Mouse (Mus musculus) spleen, adult 2 months (tissue): Measurements from ENCODE around the gene Crtac1. TPM values are rescaled to one million over a fixed set of nuclear protein-coding genes. Genes with fewer than 3 reads are reported as not detected.
A peak's percentile ranks its signal among the peaks of the same experiment; 100 is the strongest.

Experiments used
- DNase-seq, 2 experiments: peaks; one replicate each; pipeline versions ENCODE4 v3.0.0 to v3.0.0-alpha.2; 2012 to 2021; ENCODE audit warnings: low spot score in 2 of 2, low read depth in 1 of 2
- H3K27ac ChIP-seq: fragments of 200-500 bp; 2 replicates; pipeline ENCODE4 v1.5.1; 2012; ENCODE audit warnings: low read length, inconsistent platforms; ENCODE audit not compliant: insufficient read depth
- H3K27me3 ChIP-seq: fragments of 200-500 bp; 2 replicates; pipeline ENCODE4 v1.6.1; 2012; ENCODE audit warnings: mild to moderate bottlenecking, moderate library complexity, low read length, inconsistent platforms; ENCODE audit not compliant: control insufficient read depth, insufficient read depth
- H3K36me3 ChIP-seq: fragments of 200-500 bp; 2 replicates; pipeline ENCODE4 v1.6.1; 2012; ENCODE audit warnings: mild to moderate bottlenecking, low read length, inconsistent platforms; ENCODE audit not compliant: control insufficient read depth, insufficient read depth
- H3K4me1 ChIP-seq: fragments of 200-500 bp; 2 replicates; pipeline ENCODE4 v1.6.1; 2011; ENCODE audit warnings: inconsistent platforms; ENCODE audit not compliant: control insufficient read depth, insufficient read depth, insufficient read length
- H3K4me3 ChIP-seq: fragments of 200-500 bp; 2 replicates; pipeline ENCODE4 v1.5.1; 2011; ENCODE audit warnings: mild to moderate bottlenecking, inconsistent platforms; ENCODE audit not compliant: insufficient read depth, insufficient read length; ENCODE audit errors: extremely low read depth
- CTCF ChIP-seq: fragments of 200-500 bp; IDR thresholded peaks from 2 replicates; pipeline ENCODE4 v1.5.1; 2011; ENCODE audit warnings: mild to moderate bottlenecking, inconsistent platforms; ENCODE audit not compliant: insufficient read depth, insufficient read length, insufficient replicate concordance; ENCODE audit errors: extremely low read depth
- POLR2A ChIP-seq: fragments of 200-500 bp; IDR thresholded peaks from 2 replicates; pipeline ENCODE4 v1.6.1; 2011; ENCODE audit warnings: low read depth, low read length, inconsistent platforms
- WGBS: fragments of 180-500 bp; shearing (Covaris S2); methylation state at CpG from one replicate; pipeline ENCODE4 v1.1.7; 2018; 5-methylcytosine and 5-hydroxymethylcytosine counted together
- polyA plus RNA-seq: library from polyadenylated mRNA; depleted of rRNA; stranded (reverse); fragments of >200 nt; gene quantifications from 2 replicates; pipeline ENCODE4 v1.2.3, GENCODE M21; 2012

Crtac1 gene
- polyA plus RNA-seq, 1 experiment, result not detected

DNA sequence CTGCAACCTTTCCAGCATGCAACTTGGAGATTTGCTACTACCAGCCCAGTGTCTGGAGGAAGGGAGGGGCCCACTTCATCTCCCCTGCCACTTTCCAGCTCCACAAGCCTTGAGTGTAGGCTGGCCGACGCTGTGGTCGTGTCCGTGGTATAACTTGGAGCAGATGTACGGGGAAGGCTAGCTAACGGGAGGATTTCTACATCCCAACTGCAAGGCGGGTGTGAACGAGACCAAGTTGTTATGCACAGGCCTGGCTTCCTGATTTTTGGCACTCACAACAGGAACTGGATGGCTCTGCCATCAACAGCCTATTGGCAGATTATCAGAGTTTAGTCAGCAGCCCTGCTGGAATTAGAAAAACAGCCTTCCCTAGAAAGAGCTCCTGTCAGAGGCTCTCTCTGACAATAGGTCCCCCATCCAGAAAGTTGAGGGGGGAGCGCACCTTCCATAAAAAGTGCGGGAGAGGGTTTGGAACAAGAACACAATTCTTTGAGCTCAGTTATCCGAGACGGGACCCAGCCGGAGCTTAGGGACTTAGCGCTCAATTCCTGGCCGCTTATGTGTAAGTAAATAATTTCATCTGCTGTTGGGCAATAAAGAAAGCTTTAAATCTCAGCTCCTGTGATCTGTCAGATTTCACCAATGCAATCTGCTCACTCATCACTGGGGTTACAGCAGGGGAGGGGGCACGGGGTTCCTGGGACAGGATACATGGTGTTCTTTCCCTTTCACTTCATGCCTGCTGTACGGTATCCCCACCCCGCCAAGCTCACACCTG is 113.7 kb downstream of the Crtac1 start:
- no peak for TF ChIP-seq POLR2A
- TF ChIP-seq CTCF, result no peak
- DNase-seq, result no peak
- no peak overlapping the region for H3K4me3 ChIP-seq
- no peaks in the 10 kb centered on the region for H3K36me3 ChIP-seq
- H3K27ac ChIP-seq, result no peak overlapping the region
- H3K4me1 ChIP-seq, result no peaks in the 10 kb centered on the region
- 65% methylated on average over 18 of the region's 18 CpGs for WGBS
- no peaks in the 10 kb centered on the region for H3K27me3 ChIP-seq

DNA sequence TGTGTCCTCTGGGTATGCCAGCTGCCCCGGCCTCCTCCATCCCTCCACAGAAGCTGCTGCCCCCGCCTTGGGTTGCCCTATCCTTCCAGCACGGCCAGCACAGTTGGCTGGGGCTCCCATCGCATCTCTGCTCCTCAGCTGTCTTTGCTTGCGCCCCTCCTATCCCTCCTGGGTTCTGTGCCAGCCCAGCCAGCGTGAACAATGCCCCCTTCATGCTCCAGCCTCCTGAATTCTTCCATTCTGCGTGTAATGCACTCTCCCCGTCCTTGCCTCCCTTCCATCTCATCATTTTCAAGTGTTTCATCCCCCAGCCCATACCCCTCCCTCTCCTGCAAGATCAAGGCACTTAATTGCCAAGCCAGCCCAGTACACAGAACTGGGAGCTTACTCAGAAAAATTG is 114.6 kb downstream of the Crtac1 start:
- H3K4me1 ChIP-seq, result no peaks in the 10 kb centered on the region
- no peak overlapping the region for H3K27ac ChIP-seq
- DNase-seq, result no peak
- 71% methylated on average over 8 of the region's 8 CpGs for WGBS
- no peak overlapping the region for H3K4me3 ChIP-seq
- H3K36me3 ChIP-seq, result no peaks in the 10 kb centered on the region
- H3K27me3 ChIP-seq, result no peaks in the 10 kb centered on the region
- TF ChIP-seq POLR2A (no peak), CTCF (no peak)

DNA sequence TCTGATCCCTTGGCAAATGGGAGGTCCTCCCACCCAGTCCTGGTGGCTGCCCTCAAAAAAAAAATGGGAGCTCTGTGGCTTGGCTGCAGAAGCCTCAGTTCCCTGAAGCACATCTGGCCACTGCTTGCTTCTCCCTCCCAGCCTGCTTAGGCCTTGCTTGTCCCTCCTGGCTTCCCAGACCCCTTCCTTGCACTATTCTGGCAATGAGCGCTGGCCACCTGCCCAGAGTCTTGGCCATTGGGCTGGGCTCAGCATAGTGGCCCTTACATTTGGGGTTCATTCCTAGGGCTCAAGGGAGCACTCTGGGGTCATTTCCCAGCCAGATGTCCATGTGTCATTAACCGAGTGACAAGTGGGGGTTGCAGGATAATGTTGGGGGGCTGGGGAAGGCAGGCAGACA is 115.1 kb downstream of the Crtac1 start:
- 88% methylated on average over 2 of the region's 2 CpGs for WGBS
- no peaks in the 10 kb centered on the region for H3K36me3 ChIP-seq
- TF ChIP-seq POLR2A, result no peak
- no peak for TF ChIP-seq CTCF
- H3K27me3 ChIP-seq, result no peaks in the 10 kb centered on the region
- H3K4me3 ChIP-seq, result no peak overlapping the region
- H3K27ac ChIP-seq, result no peak overlapping the region
- no peak for DNase-seq
- no peaks in the 10 kb centered on the region for H3K4me1 ChIP-seq

DNA sequence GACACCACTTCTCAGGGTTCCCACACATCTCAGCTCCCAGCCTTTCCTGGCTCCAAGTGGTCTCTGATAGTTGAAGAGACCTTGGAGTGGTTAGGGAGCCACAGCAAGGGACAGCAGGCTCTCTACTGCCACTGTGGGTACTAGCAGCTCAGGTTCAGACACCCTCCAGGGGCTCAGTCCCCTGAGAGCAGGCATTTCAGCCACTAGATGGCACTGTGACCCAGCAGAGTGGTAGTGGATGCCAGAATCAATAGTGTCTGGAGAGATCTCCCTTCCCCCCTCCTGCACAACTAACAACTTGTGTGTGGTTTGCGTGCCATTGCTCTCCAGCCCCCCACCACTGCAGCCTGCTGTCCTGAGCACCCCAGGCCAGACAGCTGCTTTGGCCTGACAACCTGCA is 115.7 kb downstream of the Crtac1 start:
- H3K27ac ChIP-seq, result no peak overlapping the region
- no peaks in the 10 kb centered on the region for H3K27me3 ChIP-seq
- 6% methylated on average over 1 of the region's 1 CpGs for WGBS
- TF ChIP-seq CTCF (peak; percentile 56; the same call in 1 of the 2 replicates), POLR2A (no peak)
- peak in 1 of 2 experiments; percentile 22 for DNase-seq
- H3K4me3 ChIP-seq, result no peak overlapping the region
- no peaks in the 10 kb centered on the region for H3K4me1 ChIP-seq
- no peaks in the 10 kb centered on the region for H3K36me3 ChIP-seq

DNA sequence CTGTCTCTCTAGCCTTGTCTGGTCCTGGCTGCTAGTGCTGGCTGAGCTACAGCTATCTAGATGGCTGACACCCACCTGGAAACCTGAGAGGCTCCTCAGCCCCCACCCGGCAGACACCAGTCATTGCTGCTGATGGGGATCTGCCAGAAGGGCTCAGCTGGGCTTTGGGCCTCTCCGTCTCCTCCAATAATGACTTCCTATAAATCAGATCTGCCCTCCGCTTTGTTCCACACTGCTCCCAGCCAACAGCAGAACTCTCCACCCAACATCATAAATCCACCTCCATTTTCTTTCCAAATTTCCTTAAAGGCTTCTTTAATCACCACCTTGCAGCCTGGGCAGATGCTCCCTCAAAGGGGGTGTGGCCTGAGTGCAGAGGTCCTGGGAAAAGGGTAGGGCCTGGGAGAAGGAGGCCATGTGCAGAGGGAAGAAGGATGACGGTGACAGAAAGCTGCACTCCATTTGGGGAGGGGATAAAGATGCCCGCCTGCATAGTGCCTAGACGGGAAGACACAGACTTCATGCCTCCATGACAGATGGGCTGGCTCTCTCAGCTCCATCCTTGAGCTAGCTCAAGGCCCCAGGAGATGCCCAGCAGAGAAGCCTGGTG is 116.4 kb downstream of the Crtac1 start:
- Histone ChIP-seq H3K4me3 (no peak overlapping the region), H3K27me3 (no peaks in the 10 kb centered on the region), H3K4me1 (no peaks in the 10 kb centered on the region), H3K27ac (no peak overlapping the region), H3K36me3 (no peaks in the 10 kb centered on the region)
- TF ChIP-seq CTCF, result no peak
- TF ChIP-seq POLR2A, result no peak
- no peak for DNase-seq
- WGBS, result 83% methylated on average over 6 of the region's 6 CpGs

DNA sequence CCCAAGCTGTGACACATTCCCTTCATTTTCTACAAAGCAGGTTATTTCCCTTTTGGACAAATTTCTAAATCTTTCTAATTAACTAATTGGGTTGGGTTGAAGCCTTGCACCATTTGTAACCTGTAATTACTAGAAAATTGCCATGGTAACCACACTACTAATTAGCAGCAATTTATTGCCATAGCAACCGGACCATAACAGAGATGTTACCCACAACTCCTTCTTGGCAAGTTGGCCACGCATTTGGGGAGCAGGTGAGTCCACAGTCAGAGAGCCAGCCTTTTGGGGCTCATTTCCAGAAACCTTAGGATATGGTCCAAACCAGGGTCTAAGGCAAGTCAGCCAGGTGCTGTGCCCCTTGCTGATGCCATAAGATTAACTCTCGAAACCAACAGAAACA is 119.4 kb downstream of the Crtac1 start:
- Histone ChIP-seq H3K4me1 (no peaks in the 10 kb centered on the region), H3K27me3 (no peaks in the 10 kb centered on the region), H3K36me3 (no peaks in the 10 kb centered on the region), H3K4me3 (no peak overlapping the region), H3K27ac (no peak overlapping the region)
- TF ChIP-seq CTCF, result no peak
- no peak for TF ChIP-seq POLR2A
- no peak for DNase-seq
- WGBS, result 74% methylated on average over 3 of the region's 3 CpGs

DNA sequence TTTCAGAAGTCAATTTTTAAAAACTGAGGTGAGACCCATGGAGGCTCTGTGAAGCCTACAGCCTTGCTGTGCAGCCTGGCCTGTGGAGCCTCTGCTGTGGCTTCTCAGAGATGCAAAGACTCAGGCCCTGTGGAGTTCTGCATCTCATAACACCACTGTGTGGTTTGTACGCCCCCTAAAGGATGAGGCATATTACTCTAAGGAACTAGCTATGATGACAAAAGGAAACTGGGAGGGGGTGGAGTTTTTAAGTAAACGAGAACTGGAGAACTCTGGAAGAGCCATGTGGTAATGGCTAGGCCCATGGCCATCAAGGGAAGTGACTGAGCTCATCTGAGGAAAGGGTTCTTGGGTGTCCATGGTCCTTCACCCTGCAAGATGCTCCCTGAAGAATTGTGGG is 120.3 kb downstream of the Crtac1 start:
- H3K36me3 ChIP-seq, result no peaks in the 10 kb centered on the region
- no peak overlapping the region for H3K4me3 ChIP-seq
- 22% methylated on average over 2 of the region's 2 CpGs for WGBS
- H3K27ac ChIP-seq, result no peak overlapping the region
- no peak for DNase-seq
- H3K4me1 ChIP-seq, result no peaks in the 10 kb centered on the region; the same call in 1 of the 2 replicates
- no peaks in the 10 kb centered on the region for H3K27me3 ChIP-seq
- TF ChIP-seq POLR2A (no peak), CTCF (no peak)
